Mouse (Mus musculus) B cell, adult (primary cell): ENCODE data around the gene Olfr301. TPM values are rescaled to one million over a fixed set of nuclear protein-coding genes. Genes with fewer than 3 reads are reported as not detected.

Experiments used
- total RNA-seq: library from RNA; stranded (reverse); gene quantifications from 4 replicates; pipeline ENCODE4 v1.2.4, GENCODE M21; 2023; ENCODE audit not compliant: inconsistent age

Olfr301 gene
- total RNA-seq, result not detected in 4 replicates

DNA sequence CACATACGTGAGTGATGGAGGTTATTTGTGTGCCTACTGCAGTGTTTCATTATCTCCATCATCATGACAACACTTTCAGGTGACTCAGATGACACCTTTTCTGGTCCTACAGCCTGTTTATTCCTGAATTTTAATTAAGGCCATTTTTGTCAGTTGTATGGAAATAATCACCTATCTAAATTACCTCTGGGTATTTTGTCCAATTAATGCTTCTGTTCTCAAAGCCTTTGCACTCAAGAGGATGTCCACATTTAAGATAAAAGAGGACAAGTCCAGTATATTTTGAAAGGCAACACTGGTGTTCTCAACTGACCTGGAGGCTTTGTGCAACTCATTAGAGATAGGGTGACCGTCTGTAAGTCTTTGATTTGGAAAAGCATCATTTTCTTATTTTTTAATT, at the start of gene Olfr301:
TSS of gene Olfr301 (plus strand) at position 301 of the 400 bp plus-strand sequence.

DNA sequence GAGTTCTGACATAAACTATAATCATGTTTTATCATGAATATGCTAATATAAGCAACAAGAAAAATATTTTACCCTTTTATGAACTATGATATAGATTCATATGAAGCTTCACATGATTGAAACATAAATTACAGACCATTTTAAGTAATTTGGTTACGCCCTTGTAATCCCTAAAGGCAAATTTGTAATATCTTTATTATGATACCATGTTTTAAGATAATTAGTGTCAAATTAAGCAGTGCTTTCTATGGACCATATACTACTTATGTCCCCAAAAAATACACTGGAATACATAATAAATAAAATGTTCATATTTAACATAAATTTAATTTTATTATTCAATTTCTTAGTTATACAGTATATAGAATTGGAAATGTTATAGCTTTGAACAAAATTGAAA, 36.8 kb upstream of the Olfr301 start, which contains the start of gene Olfr305:
TSS of gene Olfr305 (minus strand) at position 101 of the 400 bp plus-strand sequence.

DNA sequence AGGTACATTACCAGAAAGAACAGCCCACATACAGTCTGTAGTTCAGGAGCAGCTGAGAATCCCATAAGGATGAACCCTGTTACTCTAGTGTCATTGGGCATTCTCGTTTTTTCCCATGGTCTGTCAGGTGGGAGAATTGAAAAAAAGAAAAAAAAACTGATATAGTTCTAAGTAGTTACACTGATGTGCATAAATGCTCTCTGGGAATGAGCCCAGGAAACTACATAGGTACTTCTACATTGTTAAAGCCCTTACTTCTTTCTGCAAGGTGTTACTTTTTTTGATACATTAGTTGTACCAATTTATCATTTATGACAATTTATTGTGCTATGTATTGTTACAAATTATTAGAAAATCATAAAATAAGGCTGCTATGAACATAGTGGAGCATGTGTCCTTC, 17.1 kb upstream of the Olfr301 start, which contains the start of gene Olfr304:
TSS of gene Olfr304 (minus strand) at position 101 of the 400 bp plus-strand sequence.

DNA sequence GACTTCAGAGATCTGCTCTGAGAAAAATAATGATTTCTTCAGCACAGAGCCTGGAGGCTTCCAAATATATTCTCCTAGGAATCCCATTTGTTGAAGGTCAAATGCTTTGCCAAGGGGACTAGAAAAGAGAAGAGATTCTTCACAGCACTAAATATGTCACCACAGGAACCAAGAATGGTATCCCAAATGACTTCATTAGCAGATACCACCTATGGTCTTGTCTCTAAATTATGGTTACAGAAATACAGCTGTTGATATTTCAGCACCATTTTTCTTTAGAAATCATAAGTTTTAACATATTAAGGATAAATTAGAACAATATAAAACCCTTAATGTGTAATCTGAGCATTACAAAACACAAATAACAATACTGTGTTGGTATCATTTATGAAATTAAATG, 6.0 kb upstream of the Olfr301 start, which contains the start of gene Olfr303:
TSS of gene Olfr303 (minus strand) at position 101 of the 400 bp plus-strand sequence.

DNA sequence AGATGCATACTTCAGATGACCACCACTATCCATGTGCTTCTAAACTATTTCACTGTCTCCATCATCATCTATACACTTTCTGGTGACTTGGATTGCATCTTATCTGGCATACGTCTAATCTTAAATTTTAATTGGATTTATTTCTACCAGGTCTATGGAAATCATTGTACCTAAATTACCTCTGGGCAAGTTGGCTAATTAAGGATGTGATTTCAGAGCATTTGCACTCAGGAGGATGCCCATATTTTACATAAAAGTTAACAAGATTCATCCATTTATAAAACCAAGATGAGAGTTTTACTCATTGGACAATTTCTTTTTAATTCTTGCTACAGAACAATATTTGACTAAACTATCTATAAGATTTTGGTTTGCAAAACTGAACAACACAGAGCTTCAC, 56.0 kb downstream of the Olfr301 start, which contains the start of gene Olfr299:
TSS of gene Olfr299 (plus strand) at position 301 of the 400 bp plus-strand sequence.

Other genes with a start within 250 kb of the Olfr301 start
- gene Vmn2r75, start 232.1 kb upstream of the Olfr301 start, total RNA-seq, result not detected in 4 replicates
- gene Vmn2r76, start 157.5 kb upstream of the Olfr301 start, total RNA-seq, result not detected in 4 replicates
- gene Olfr310, start 126.7 kb upstream of the Olfr301 start, total RNA-seq, result not detected in 4 replicates
- gene Olfr309, start 90.1 kb upstream of the Olfr301 start, total RNA-seq, result not detected in 4 replicates
- gene Olfr308, start 78.2 kb upstream of the Olfr301 start, total RNA-seq, result not detected in 4 replicates
- not detected in 4 replicates for gene Olfr307, start 66.3 kb upstream of the Olfr301 start, total RNA-seq
- not detected in 4 replicates for gene Olfr305, start 36.9 kb upstream of the Olfr301 start, total RNA-seq
- not detected in 4 replicates for gene Olfr304, start 17.2 kb upstream of the Olfr301 start, total RNA-seq
- not detected in 4 replicates for gene Olfr303, start 6.1 kb upstream of the Olfr301 start, total RNA-seq
- not detected in 4 replicates for gene Olfr299, start 56.1 kb downstream of the Olfr301 start, total RNA-seq
- not detected in 4 replicates for gene Olfr298, start 88.6 kb downstream of the Olfr301 start, total RNA-seq
- not detected in 4 replicates for gene Olfr297, start 116.1 kb downstream of the Olfr301 start, total RNA-seq
- not detected in 4 replicates for gene Olfr295, start 180.0 kb downstream of the Olfr301 start, total RNA-seq
- not detected in 4 replicates for gene Olfr294, start 212.8 kb downstream of the Olfr301 start, total RNA-seq
- gene Olfr293, start 245.2 kb downstream of the Olfr301 start, total RNA-seq, result not detected in 4 replicates